Mouse (Mus musculus) heart, postnatal 0 days (tissue): ENCODE results near the gene Gata2.

Experiments used
- CTCF ChIP-seq: IDR thresholded peaks from 2 replicates; pipeline ENCODE4 v1.5.1; 2016; ENCODE audit warnings: antibody characterized with exemption, control low read depth, low read depth
- EP300 ChIP-seq: IDR thresholded peaks from 2 replicates; pipeline ENCODE4 v1.6.1; 2016; ENCODE audit warnings: antibody characterized with exemption, low read depth

DNA sequence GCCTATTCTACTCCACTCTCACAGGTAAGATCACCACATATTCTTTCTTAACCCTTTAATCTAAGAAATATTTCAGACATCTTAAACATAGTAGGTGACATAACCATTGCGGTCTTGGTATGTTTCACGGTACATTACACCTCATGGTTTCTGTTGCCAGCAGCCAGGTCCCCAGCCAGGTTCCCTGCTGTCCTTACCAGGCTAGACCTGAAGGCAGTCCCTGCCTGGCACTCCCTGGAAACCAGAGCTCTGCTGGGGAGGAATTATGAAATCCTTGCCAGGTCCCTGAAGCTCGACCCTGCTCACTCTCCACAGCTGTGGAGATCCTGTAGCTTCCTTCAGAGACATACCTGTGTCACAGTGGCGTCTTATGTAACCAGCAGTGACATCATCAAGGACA lies 22.5 kb downstream of the Gata2 start:
- TF ChIP-seq EP300 (no peak), CTCF (no peak)
